8 mouse cellular contexts compared by ENCODE assay signal in the genomic region with DNA sequence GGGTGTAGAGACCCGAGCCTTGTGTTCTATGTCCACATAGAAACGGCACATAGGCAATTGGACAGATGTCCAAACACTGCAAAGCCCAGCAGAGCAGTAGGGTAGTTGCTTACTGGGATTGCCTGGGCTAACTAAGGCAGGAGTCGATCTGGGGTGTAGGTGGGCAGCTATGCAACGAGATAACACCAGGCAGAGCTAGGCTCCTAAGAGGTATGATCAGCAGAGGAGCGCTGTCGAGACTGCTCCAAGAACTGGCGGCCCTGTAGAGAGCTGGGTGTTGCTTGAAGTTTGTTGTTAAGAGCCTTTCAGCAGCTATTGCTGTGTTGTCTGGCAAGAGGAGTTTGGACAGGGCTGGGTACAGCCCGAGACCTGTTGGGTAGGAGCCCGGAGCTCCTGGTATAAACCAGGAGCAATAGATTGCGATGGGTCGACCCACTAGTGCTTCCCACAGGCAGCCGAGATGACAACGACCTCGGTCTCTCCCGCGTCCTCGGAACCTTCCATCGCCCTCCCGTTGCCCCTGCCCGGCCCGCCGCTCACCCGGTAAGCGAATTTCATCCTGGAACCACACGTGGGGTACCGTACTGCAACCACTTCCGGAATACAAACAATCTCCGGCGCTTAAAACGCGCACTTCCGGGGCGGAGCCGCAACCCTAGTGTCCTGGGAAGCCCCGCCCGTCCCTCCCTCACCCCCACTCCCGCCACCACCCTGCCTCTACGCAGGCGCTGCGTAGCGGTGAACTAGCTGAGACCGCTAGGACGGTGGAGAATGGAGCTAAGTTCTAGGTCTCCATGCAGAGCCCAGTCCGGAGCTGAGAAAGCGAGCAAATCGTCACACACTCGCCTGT. TPM values are rescaled to one million over a fixed set of nuclear protein-coding genes. Genes with fewer than 3 reads are reported as not detected.
DNase-seq lines count a peak whose midpoint lies in the region; ATAC-seq and TF ChIP-seq lines count a peak whose summit lies in the region.

A gene (minus strand): TSS at position 619 of the 850 bp plus-strand sequence.

- peak within 1 kb of the TSS; percentile 90 for H3K4me2 ChIP-seq in lung, postnatal 0 days (replicated peaks; ENCODE audit: low read depth, low read length)

- H3K27ac ChIP-seq in hindbrain, embryonic 10.5 days, result peak within 1 kb of the TSS; percentile 79
- H3K27ac ChIP-seq in lung, postnatal 0 days (ENCODE audit: low read length), result peak within 1 kb of the TSS; percentile 55

- 2% methylated on average over 47 of the region's 47 CpGs for WGBS in hindbrain, embryonic 10.5 days
- WGBS in lung, postnatal 0 days, result 2% methylated on average over 47 of the region's 47 CpGs

- peak; percentile 98 for ATAC-seq in lung, postnatal 0 days

- no peaks in the 10 kb centered on the region for H3K27me3 ChIP-seq in hindbrain, embryonic 10.5 days (ENCODE audit: insufficient read depth, poor library complexity, severe bottlenecking)
- H3K27me3 ChIP-seq in lung, postnatal 0 days (replicated peaks; ENCODE audit: insufficient read depth, low read length), result no peaks in the 10 kb centered on the region

- H3K9ac ChIP-seq in lung, postnatal 0 days (replicated peaks; ENCODE audit: low read depth), result peak within 1 kb of the TSS; percentile 55

- peak within 1 kb of the TSS; percentile 88 for H3K4me3 ChIP-seq in hindbrain, embryonic 10.5 days
- H3K4me3 ChIP-seq in lung, postnatal 0 days (ENCODE audit: low read depth, low read length), result peak within 1 kb of the TSS; percentile 61

- peaks cover 65% of the 10 kb centered on the region for H3K36me3 ChIP-seq in hindbrain, embryonic 10.5 days
- H3K36me3 ChIP-seq in lung, postnatal 0 days (ENCODE audit: insufficient read depth, low read length), result peaks cover 6% of the 10 kb centered on the region

- TF ChIP-seq CTCF in lung, postnatal 0 days (IDR thresholded peaks at IDR 0.05), result peak; percentile 21; the same call in 1 of the 2 replicates

- TF ChIP-seq EP300 in lung, postnatal 0 days (IDR thresholded peaks at IDR 0.05), result no peak

- peaks cover 19% of the 10 kb centered on the region for H3K4me1 ChIP-seq in hindbrain, embryonic 10.5 days (replicated peaks)
- H3K4me1 ChIP-seq in lung, postnatal 0 days (ENCODE audit: insufficient read depth, low read depth, low read length), result peaks cover 5% of the 10 kb centered on the region

- no peaks in the 10 kb centered on the region for H3K9me3 ChIP-seq in hindbrain, embryonic 10.5 days
- H3K9me3 ChIP-seq in lung, postnatal 0 days (ENCODE audit: low read length), result no peaks in the 10 kb centered on the region

- DNase-seq in MEL-GATA-1-ER (ENCODE audit: extremely low read depth, low read depth), result peak; percentile 83
- peak; percentile 81 for DNase-seq in cerebellum, adult 8-10 months
- DNase-seq in forelimb bud, embryonic 11.5 days (ENCODE audit: low read depth, low spot score), result peak; percentile 94
- peak; percentile 90 for DNase-seq in hindbrain, embryonic 10.5 days (ENCODE audit: low spot score)
- DNase-seq in layer of hippocampus, adult 9-11 months, result peak; percentile 91
- peak; percentile 97 for DNase-seq in lung, postnatal 0 days (ENCODE audit: low spot score)
- DNase-seq in ovary, postnatal 14 days (ENCODE audit: low spot score), result peak; percentile 79
- peak; percentile 91 for DNase-seq in thymus, postnatal 14 days

RNA-seq across cellular contexts. Expression of the gene that starts here (rescaled TPM):
- 23.3 and 27.0 TPM in 2 replicates for polyA plus RNA-seq in hindbrain, embryonic 10.5 days (2016; fragmentation: Nextera tagmentation; extraction: Ambion mirVana)
- 5.8 and 6.4 TPM in 2 replicates for polyA plus RNA-seq in lung, postnatal 0 days (2015; fragmentation: Nextera tagmentation; extraction: Ambion mirVana)

Comparison
In these comparisons a context has a peak if more than half of its experiments do, and no peak if none do; other contexts are left out.
1. Peak in every context shown above with its lines: DNase-seq, ATAC-seq, H3K4me3 ChIP-seq and H3K27ac ChIP-seq.